Mouse (Mus musculus) forebrain, embryonic 10.5 days (tissue): ENCODE measurements around the gene Cisd1. TPM values are rescaled to one million over a fixed set of nuclear protein-coding genes. Genes with fewer than 3 reads are reported as not detected.

Source experiments
- DNase-seq: peaks from one replicate; pipeline ENCODE4 v3.0.0-alpha.2; 2017; ENCODE audit warnings: low spot score; ENCODE audit errors: extremely low spot score
- H3K27ac ChIP-seq: fragments of 300-500 bp; sonication (generic); 2 replicates; pipeline ENCODE4 v1.5.1; 2016; ENCODE audit warnings: mild to moderate bottlenecking
- H3K27me3 ChIP-seq: fragments of 300-500 bp; sonication (generic); 2 replicates; pipeline ENCODE4 v1.6.1; 2016; ENCODE audit warnings: mild to moderate bottlenecking; ENCODE audit not compliant: poor library complexity, severe bottlenecking
- H3K36me3 ChIP-seq: fragments of 300-500 bp; sonication (generic); replicated peaks from 2 replicates; pipeline ENCODE4 v1.6.1; 2016; ENCODE audit warnings: mild to moderate bottlenecking, moderate library complexity
- H3K4me1 ChIP-seq: fragments of 300-500 bp; sonication (generic); 2 replicates; pipeline ENCODE4 v1.6.1; 2016
- H3K4me3 ChIP-seq: fragments of 300-500 bp; sonication (generic); 2 replicates; pipeline ENCODE4 v1.5.1; 2016; ENCODE audit warnings: mild to moderate bottlenecking, moderate library complexity
- H3K9me3 ChIP-seq: fragments of 300-500 bp; sonication (generic); 2 replicates; pipeline ENCODE4 v1.6.1; 2016; ENCODE audit warnings: mild to moderate bottlenecking, moderate library complexity
- WGBS: fragments of 180-500 bp; shearing (Covaris S2); methylation state at CpG from one replicate; pipeline ENCODE4 v1.1.7; 2016; 5-methylcytosine and 5-hydroxymethylcytosine counted together
- polyA plus RNA-seq: library from polyadenylated mRNA; unstranded; fragments of >200 nt; fragmentation: Nextera tagmentation; extraction: Ambion mirVana; gene quantifications from 2 replicates; pipeline ENCODE4 v1.2.1, GENCODE M21; 2016

Cisd1 gene
- polyA plus RNA-seq, 1 experiment from 2014 or later, result 138 TPM

DNA sequence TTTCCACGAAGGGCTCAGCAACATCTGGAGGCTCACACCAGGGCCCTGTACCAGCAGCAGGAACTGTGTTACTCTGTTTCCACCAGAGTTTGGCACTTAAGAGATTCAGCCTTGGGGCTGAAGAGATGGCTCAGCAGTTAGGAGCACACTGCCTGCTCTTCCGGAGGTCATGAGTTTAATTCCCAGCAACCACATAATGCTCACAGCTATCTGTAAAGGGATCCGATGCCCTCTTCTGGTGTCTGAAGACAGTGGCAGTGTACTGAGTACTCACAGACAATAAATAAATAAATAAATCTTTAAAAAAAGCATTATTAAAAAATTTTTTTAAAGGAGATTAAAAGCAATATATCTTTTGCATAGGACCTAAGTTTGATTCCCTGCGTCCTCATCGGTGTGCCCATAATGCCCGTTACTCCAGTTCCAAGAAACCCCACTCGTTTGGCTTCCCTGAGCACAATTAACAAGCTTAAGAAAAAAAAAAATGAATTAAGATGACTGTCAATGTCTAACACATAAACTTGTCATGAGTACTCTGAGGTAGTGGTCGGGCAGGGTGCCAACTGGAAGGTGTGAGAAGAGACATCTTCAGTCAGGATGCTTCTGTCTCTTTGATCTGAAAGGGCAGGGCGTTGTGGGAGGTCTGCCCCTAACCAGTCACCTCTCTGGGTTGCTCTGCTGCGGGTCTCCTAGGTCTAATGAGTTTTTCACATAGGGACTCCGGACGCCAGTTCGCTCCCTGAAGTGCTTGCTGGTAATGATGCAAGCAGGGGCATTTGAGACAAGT is 2.2 kb upstream of the Cisd1 start:
- H3K36me3 ChIP-seq, result peaks cover 16% of the 10 kb centered on the region
- H3K27me3 ChIP-seq, result no peaks in the 10 kb centered on the region
- H3K4me3 ChIP-seq, result peak overlapping the region; percentile 97
- no peak for DNase-seq
- H3K9me3 ChIP-seq, result no peaks in the 10 kb centered on the region
- H3K27ac ChIP-seq, result peak overlapping the region; percentile 94
- H3K4me1 ChIP-seq, result peaks cover 48% of the 10 kb centered on the region
- WGBS, result 12% methylated on average over 13 of the region's 13 CpGs

DNA sequence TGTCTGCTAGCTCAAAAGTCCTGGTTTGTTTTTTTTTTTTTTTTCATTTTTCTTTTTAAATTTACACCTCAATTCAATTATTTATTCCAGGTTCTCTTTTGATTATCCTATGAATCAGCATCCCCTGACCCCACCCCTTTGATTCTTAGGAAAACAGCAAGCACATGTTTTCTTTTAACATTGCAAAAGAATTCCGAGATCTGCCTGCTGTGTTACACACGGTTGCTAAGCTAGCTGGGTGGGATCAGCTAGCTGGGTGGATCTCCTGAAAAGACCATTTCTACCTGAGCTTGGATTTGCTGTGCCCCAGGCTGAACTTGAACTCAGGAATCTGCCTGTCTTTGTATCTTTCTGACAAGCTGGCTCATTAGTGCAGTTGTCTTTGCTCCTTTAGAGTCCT is 1.4 kb upstream of the Cisd1 start:
- DNase-seq, result no peak
- no peaks in the 10 kb centered on the region for H3K9me3 ChIP-seq
- WGBS, result 65% methylated on average over 2 of the region's 2 CpGs
- peaks cover 8% of the 10 kb centered on the region for H3K36me3 ChIP-seq
- H3K27ac ChIP-seq, result no peak overlapping the region
- no peaks in the 10 kb centered on the region for H3K27me3 ChIP-seq
- H3K4me3 ChIP-seq, result no peak overlapping the region
- H3K4me1 ChIP-seq, result peaks cover 48% of the 10 kb centered on the region

DNA sequence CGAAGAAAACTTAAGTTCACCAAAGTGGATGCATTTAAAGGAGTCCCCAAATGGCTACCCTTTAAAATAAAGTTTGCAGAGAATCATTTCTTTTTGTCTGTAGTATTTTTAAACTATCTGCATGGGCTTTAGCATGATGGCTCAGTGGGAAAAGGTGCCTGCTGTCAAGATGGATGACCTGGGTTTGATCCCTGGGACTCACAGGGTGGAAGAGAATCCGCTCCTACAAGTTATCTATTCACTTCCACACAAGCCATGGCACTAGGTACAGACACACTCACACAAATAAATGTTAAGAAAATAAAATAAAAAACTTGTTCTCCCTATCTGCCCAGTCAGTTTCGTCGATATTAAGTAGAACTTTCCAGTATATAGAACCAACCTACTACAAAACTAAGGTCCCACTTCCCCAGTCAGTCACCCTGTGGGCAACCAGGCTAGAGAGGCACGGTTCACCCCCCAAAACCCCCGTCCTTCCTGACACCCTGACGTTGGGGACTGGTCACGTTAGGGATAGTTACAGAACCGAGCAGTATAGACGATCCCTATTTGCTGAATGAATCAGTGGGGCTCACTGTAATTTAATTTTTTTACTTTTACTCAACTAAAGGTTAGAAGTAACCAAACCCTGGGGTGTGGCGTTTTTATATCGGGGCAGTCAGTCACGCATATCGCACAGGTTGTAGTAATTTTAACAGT is 1.0 kb downstream of the Cisd1 start:
- 0 out of 2 replicates have a peak, but pooled peaks cover 3% of the 10 kb centered on the region for H3K36me3 ChIP-seq
- no peak for DNase-seq
- WGBS, result 29% methylated on average over 14 of the region's 14 CpGs

DNA sequence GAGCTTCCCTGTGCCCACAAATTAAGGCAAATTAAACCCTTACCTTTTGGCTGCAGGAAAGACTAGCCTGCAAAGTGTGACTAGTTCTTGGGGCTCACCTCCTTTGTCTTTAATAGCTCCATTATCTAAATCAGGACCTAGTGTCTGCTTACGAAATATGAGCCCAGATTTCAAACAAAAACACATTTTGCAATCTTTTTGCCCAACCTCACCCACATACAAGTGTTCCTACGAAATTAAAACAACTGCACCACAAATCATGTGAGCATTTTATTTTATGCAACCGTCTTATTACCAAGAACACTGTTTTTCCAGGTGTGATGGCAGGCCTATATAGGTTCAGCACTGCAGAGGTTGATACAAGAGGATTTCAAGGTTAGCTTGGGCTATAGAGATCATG is 1.6 kb downstream of the Cisd1 start:
- H3K27me3 ChIP-seq, result no peaks in the 10 kb centered on the region

More for the DNA sequence above, 1.0 kb downstream of the Cisd1 start:
- Histone ChIP-seq H3K4me1 (peaks cover 44% of the 10 kb centered on the region), H3K27me3 (no peaks in the 10 kb centered on the region), H3K4me3 (peak overlapping the region; percentile 82), H3K9me3 (no peaks in the 10 kb centered on the region), H3K27ac (peak overlapping the region; percentile 94)

DNA sequence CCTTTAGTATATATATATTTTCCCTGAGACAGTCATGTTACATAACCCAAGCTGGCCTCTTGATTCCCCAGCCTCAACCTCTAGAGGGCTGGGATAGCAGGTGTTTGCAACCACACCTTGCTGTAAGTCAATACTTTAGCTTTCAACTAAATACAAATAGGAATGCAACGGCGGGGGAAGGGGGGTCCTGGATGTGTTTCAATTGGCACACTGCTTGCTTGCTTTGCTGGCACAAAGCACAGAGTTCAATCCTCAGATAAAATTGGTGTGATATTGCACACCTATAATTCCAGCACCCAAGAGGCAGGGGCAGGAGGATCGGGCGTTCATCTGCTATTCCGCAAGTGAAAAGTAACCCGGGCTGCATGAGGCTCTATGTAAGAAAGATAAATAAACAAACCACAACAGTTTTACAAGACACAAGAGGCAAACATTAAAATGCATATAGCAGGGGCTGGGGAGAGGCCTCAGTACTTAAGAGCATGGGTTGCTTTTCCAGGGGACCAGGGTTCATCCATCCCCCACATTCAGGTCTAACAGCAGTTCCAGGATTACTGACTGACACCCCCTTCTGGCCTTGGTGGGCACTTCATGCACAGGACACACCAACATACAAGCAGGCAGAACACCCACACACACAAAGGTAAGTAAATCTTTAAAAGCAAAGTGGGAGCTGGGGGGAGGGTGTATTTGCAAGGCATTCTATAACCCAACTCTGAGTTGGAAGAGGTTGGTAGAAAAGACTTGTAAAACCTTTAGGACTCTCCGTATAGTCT is 2.5 kb downstream of the Cisd1 start:
- Histone ChIP-seq H3K4me3 (no peak overlapping the region), H3K9me3 (no peaks in the 10 kb centered on the region), H3K27ac (no peak overlapping the region), H3K4me1 (peaks cover 35% of the 10 kb centered on the region), H3K36me3 (0 out of 2 replicates have a peak, but pooled peaks cover 3% of the 10 kb centered on the region), H3K27me3 (no peaks in the 10 kb centered on the region)
- no peak for DNase-seq
- 89% methylated on average over 7 of the region's 7 CpGs for WGBS

More for the DNA sequence above, 1.6 kb downstream of the Cisd1 start:
- Histone ChIP-seq H3K27ac (no peak overlapping the region), H3K9me3 (no peaks in the 10 kb centered on the region), H3K36me3 (0 out of 2 replicates have a peak, but pooled peaks cover 3% of the 10 kb centered on the region), H3K4me1 (peaks cover 38% of the 10 kb centered on the region), H3K4me3 (peak overlapping the region; percentile 82; the same call in 1 of the 2 replicates)
- no peak for DNase-seq
- 86% methylated on average over 3 of the region's 3 CpGs for whole genome bisulfite sequencing

DNA sequence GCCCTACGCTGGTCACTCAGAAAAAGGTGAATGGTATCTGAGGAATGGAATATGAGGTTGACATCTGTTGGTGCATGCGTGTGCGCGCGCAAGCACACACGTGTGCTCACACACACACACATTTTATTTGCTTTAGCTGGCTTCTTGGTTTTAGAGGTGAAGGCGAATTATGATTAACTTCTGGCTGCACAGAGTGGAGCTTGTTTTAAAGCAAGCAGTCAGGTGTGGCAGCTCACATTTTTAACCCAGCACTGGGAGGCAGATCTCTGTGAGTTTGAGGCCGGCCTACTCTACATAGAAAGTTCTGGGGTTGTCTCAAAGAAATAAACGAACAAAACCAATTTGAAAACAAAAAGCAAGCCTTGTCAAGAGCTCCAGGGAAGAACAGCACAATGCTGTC is 3.5 kb downstream of the Cisd1 start:
- no peak overlapping the region for H3K27ac ChIP-seq
- peaks cover 26% of the 10 kb centered on the region for H3K4me1 ChIP-seq
- H3K4me3 ChIP-seq, result no peak overlapping the region
- H3K36me3 ChIP-seq, result peaks cover 4% of the 10 kb centered on the region; the same call in 1 of the 2 replicates
- 95% methylated on average over 9 of the region's 9 CpGs for WGBS
- no peaks in the 10 kb centered on the region for H3K27me3 ChIP-seq
- no peaks in the 10 kb centered on the region for H3K9me3 ChIP-seq
- no peak for DNase-seq

DNA sequence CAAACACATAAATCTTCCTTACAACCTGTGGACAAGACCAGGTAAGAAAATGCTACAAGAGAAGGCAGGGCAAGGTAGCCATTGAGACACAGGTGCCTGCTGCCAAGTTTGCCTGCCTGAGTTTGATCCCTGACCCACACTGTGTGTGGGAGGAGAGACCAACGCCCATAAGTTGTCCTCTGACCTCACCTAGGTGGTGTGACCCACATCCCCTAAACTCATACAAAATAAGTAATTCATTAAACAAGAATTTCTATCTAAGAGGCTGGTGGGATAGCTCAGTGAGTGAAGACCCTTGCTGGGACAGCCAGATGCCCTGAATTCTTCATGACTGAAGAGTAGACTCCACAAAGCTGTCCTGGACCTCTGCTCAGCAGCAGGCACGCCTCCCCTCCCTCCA is 4.6 kb downstream of the Cisd1 start:
- H3K4me1 ChIP-seq, result peaks cover 22% of the 10 kb centered on the region
- no peak for DNase-seq
- peaks cover 15% of the 10 kb centered on the region for H3K36me3 ChIP-seq
- H3K27me3 ChIP-seq, result no peaks in the 10 kb centered on the region
- no peak overlapping the region for H3K4me3 ChIP-seq
- WGBS, result 86% methylated on average over 2 of the region's 2 CpGs
- no peak overlapping the region for H3K27ac ChIP-seq
- no peaks in the 10 kb centered on the region for H3K9me3 ChIP-seq

DNA sequence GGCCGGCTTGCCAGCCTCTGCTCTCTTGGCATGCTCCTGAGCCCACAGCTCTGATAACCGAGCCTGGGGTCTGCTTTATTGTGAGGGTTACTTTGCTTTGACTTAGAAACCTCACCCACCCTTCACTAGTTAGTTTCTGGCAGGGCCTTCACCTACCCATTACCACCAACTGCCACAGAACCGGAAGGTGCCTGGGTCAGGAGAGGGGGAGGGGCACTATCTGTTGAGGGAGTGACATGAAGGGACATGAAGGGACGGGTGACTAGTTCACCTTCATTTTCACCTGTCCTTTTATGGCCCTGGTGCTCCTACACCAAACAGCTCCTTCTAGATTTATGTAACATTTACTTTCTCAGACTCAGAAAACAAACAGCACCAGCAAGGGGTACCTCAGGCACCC is 5.3 kb downstream of the Cisd1 start:
- no peak overlapping the region for H3K27ac ChIP-seq
- WGBS, result 74% methylated on average over 4 of the region's 4 CpGs
- H3K4me3 ChIP-seq, result no peak overlapping the region
- peaks cover 22% of the 10 kb centered on the region for H3K36me3 ChIP-seq
- no peaks in the 10 kb centered on the region for H3K9me3 ChIP-seq
- DNase-seq, result no peak
- H3K27me3 ChIP-seq, result no peaks in the 10 kb centered on the region
- peaks cover 18% of the 10 kb centered on the region for H3K4me1 ChIP-seq

DNA sequence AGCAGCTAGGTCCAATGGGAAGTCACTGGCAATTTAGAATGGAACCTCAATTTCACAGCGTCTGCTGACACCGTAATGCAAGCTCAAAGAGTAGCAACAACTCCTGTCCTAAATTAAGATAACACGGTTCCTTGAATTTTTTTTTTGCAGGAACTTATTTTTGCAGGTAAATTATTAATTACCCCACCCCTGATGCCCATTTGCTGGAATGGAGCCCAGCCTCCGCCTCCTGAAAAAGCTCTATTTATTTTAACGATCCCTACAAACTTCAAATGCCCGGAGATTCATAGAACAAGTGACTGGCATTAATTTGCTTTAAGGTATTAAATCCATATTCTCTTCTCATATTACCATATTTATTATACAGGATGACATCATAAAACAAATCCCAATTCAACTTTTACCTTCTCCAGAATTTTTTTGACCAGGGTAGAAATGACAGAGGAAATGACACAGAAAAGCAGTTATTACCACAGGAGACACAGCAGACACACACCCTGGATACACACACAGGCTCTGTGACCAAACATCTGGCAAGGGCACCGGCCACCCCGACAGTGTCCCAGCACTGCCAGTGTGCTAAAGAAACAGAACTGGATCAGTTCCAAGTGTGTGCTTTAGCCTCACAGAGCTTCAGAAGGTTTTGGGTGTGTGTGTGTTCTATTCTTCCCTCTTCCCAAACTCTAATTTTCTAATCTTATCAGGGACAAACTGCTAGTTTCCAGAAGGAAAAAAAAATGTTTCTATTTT is 6.4 kb downstream of the Cisd1 start:
- peaks cover 9% of the 10 kb centered on the region for H3K4me1 ChIP-seq
- no peaks in the 10 kb centered on the region for H3K27me3 ChIP-seq
- no peaks in the 10 kb centered on the region for H3K9me3 ChIP-seq
- DNase-seq, result no peak
- WGBS, result 94% methylated on average over 8 of the region's 8 CpGs
- no peak overlapping the region for H3K4me3 ChIP-seq
- H3K27ac ChIP-seq, result no peak overlapping the region
- peaks cover 34% of the 10 kb centered on the region for H3K36me3 ChIP-seq

DNA sequence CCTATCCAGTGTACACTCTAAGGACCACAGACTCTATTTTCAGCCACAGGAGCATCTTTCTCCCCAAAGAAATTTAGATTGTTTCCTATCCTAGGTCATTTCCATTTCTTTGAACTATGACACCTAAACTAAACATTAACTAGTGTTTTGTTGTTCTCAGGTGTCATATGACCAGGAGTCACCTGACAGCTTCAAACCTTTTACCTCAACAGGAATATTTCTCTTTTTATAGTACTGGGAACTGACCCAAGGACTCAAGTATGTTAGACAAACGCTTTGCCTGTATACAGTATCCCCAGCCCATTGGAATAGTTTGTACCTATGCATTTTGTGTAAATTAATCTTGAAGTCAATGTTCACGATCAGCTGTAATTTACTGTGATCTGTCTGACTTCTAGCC is 7.0 kb downstream of the Cisd1 start:
- peaks cover 4% of the 10 kb centered on the region; the same call in 1 of the 2 replicates for H3K4me1 ChIP-seq
- H3K27me3 ChIP-seq, result no peaks in the 10 kb centered on the region
- 90% methylated on average over 2 of the region's 2 CpGs for WGBS
- H3K9me3 ChIP-seq, result no peaks in the 10 kb centered on the region
- H3K27ac ChIP-seq, result no peak overlapping the region
- no peak for DNase-seq
- H3K4me3 ChIP-seq, result no peak overlapping the region
- peaks cover 40% of the 10 kb centered on the region for H3K36me3 ChIP-seq

DNA sequence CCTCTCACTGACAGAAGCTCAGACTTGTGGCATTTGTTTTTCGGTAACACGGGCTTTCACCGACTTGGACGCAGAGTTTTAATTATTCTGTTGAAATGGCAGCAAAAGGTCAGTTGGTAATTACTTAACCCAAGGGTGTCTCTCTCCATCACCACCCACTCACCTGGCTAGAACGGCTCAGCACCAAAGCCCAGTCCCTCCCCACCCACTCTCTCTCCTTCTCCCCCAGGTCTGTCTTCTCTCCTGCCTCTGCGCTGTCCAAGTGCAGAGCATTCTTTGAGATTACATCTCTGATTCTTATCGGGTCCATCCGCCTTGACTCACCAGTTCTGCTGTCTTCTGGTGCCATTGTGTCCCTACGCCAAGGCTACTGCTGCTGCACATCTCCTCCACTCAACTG is 11.9 kb downstream of the Cisd1 start:
- 95% methylated on average over 9 of the region's 9 CpGs for WGBS
- peaks cover 75% of the 10 kb centered on the region for H3K36me3 ChIP-seq
- H3K4me3 ChIP-seq, result no peak overlapping the region

DNA sequence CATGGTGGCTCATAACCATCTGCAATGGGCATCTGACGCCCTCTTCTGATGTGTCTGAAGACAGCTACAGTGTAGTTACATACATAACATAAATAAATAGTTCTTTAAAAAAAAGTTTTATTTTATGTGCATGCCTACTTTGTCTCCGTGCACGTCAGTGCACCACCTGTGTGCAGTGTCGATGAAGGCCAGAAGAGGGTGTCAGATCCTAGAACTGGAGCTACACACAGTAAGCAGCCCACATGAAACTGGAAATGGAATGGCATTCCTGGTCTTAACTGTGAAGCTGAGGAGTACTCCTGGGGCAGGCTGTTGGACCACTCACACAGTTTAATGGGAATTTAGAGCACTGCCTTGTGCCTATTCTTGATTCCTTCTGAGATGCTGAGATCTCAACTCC is 12.4 kb downstream of the Cisd1 start:
- Histone ChIP-seq H3K4me3 (no peak overlapping the region), H3K36me3 (peaks cover 78% of the 10 kb centered on the region), H3K4me1 (no peaks in the 10 kb centered on the region), H3K27ac (no peak overlapping the region), H3K27me3 (no peaks in the 10 kb centered on the region), H3K9me3 (no peaks in the 10 kb centered on the region)
- 93% methylated on average over 4 of the region's 4 CpGs for WGBS
- DNase-seq, result no peak

More for the DNA sequence above, 11.9 kb downstream of the Cisd1 start:
- H3K27me3 ChIP-seq, result no peaks in the 10 kb centered on the region
- H3K4me1 ChIP-seq, result no peaks in the 10 kb centered on the region
- DNase-seq, result no peak
- no peaks in the 10 kb centered on the region for H3K9me3 ChIP-seq
- H3K27ac ChIP-seq, result no peak overlapping the region
